Mouse (Mus musculus): ENCODE results near the gene Mipep.

GRCm38 (mm10) chr14:60737202-60737611, 47.2 kb upstream of the Mipep start:
- no peak for TF ChIP-seq ZC3H11A (IDR thresholded peaks at IDR 0.05; ENCODE audit: borderline replicate concordance, low read depth, low read length)
- TF ChIP-seq HCFC1 (IDR thresholded peaks at IDR 0.05; ENCODE audit: borderline replicate concordance, insufficient read depth, low read length): no peak
